Mouse (Mus musculus) limb, embryonic 14.5 days (tissue): ENCODE measurements around the gene Tepp. TPM values are rescaled to one million over a fixed set of nuclear protein-coding genes. Genes with fewer than 3 reads are reported as not detected.

Experiments used
- ATAC-seq: fragments of 200-750 bp; cut with Nextera tagmentation; 2 replicates; pipeline ENCODE4 v1.8.0; 2017; ENCODE audit warnings: low read depth, moderate number of reproducible peaks, moderate TSS enrichment; ENCODE audit not compliant: low FRiP score
- DNase-seq: peaks from one replicate; pipeline ENCODE4 v3.0.0-alpha.2; 2015; ENCODE audit warnings: low spot score
- H3K27ac ChIP-seq: fragments of 300-500 bp; sonication (generic); replicated peaks from 2 replicates; pipeline ENCODE4 v1.5.1; 2014; ENCODE audit warnings: low read depth, mild to moderate bottlenecking, low read length, moderate library complexity, mixed read lengths
- H3K27me3 ChIP-seq: fragments of 300-500 bp; sonication (generic); 2 replicates; pipeline ENCODE4 v1.6.1; 2014; ENCODE audit warnings: low read length, mixed read lengths; ENCODE audit not compliant: control insufficient read depth, insufficient read depth
- H3K36me3 ChIP-seq: fragments of 300-500 bp; sonication (generic); 2 replicates; pipeline ENCODE4 v1.6.1; 2014; ENCODE audit warnings: mild to moderate bottlenecking, low read length, moderate library complexity, mixed read lengths; ENCODE audit not compliant: control insufficient read depth, insufficient read depth
- H3K4me1 ChIP-seq: fragments of 300-500 bp; sonication (generic); 2 replicates; pipeline ENCODE4 v1.6.1; 2014; ENCODE audit warnings: antibody characterized with exemption, low read length, mixed read lengths; ENCODE audit not compliant: control insufficient read depth, insufficient read depth
- H3K4me2 ChIP-seq: fragments of 300-500 bp; sonication (generic); replicated peaks from 2 replicates; pipeline ENCODE4 v1.6.1; 2014; ENCODE audit warnings: low read depth, mild to moderate bottlenecking, low read length, moderate library complexity; ENCODE audit not compliant: severe bottlenecking
- H3K4me3 ChIP-seq: fragments of 300-500 bp; sonication (generic); replicated peaks from 2 replicates; pipeline ENCODE4 v1.5.1; 2014; ENCODE audit warnings: low read length
- H3K9ac ChIP-seq: fragments of 300-500 bp; sonication (generic); 2 replicates; pipeline ENCODE4 v1.6.1; 2014; ENCODE audit warnings: mild to moderate bottlenecking, low read depth, low read length, moderate library complexity; ENCODE audit not compliant: severe bottlenecking
- H3K9me3 ChIP-seq: fragments of 300-500 bp; sonication (generic); 2 replicates; pipeline ENCODE4 v1.6.1; 2016; ENCODE audit warnings: low read length; ENCODE audit not compliant: control insufficient read depth
- POLR2A ChIP-seq: fragments of 200-500 bp; IDR thresholded peaks from 2 replicates; pipeline ENCODE4 v1.8.0; 2012; ENCODE audit warnings: inconsistent platforms, mild to moderate bottlenecking, moderate library complexity, borderline replicate concordance; ENCODE audit not compliant: insufficient read depth, insufficient read length; ENCODE audit errors: extremely low read depth
- WGBS: fragments of 180-500 bp; shearing (Covaris S2); extraction: QIAGEN DNeasy Blood & Tissue Kit; methylation state at CpG from one replicate; pipeline ENCODE4 v1.1.7; 2014; 5-methylcytosine and 5-hydroxymethylcytosine counted together
- polyA plus RNA-seq, 2 experiments: library from polyadenylated mRNA; depleted of rRNA in 1 of 2; stranded (reverse) in 1 of 2; unstranded in 1 of 2; fragments of >200 nt; fragmentation: Nextera tagmentation in 1 of 2; extraction: Ambion mirVana in 1 of 2; gene quantifications; 2 replicates each; pipeline versions ENCODE4 v1.2.1 to v1.2.3; 2012 to 2014

The Tepp gene
- polyA plus RNA-seq, 2 experiments = 1.3 TPM; not detected in 1

DNA sequence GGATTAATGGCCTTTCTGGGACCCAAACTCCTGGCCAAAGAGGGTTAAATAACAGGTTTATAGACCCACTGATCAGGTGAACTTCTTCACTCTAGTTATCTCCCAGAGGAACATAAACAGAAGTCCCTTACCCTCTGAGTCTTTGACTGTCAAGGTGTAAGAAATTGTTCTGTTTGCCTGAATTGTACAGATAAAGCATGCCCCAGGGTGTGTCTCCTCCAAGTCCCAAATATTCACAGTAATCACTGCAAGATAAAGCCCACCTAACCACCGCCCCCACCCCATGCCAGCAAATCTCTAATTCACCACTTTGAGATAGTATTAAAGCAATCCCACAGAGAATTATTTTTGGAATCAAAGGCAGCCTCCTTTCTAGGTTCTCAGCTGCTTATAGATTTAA, 20.0 kb downstream of the Tepp start:
- no peak for DNase-seq
- no peak for TF ChIP-seq POLR2A
- 79% methylated on average over 1 of the region's 1 CpGs for WGBS
- Histone ChIP-seq H3K4me2 (peak overlapping the region; percentile 82), H3K9me3 (no peaks in the 10 kb centered on the region), H3K36me3 (peaks cover 56% of the 10 kb centered on the region), H3K27me3 (no peaks in the 10 kb centered on the region), H3K9ac (peak overlapping the region; percentile 90), H3K4me1 (peaks cover 8% of the 10 kb centered on the region), H3K4me3 (peak overlapping the region; percentile 88), H3K27ac (no peak overlapping the region)
- no peak for ATAC-seq

DNA sequence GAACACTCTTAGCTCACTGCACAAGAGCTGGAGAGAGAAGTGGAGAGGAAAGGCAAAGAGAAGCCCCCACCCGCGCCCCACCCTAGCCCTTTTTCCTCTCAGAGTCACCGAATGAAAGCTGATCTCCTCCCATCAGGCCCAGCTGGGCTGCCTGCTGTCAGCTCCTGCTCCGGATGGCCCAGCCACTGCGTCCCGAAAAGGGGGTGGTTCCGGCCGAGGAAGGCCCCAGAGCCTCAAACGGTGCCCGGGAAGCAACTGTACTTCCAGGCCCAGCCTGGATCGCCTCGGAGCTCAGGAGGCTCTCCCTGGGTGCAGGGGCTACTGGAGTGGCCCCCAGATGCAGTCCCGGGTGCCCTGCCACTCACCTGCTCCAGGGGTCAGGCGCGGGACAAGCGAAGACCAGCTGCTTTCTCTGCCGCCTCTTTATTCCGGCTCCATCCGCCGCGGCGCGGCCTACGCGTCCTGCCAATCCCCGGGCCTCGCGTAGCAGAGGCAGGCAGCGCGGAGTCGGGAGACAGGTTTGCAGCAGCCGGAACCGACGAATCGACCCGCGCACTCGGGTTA, 20.9 kb downstream of the Tepp start:
- H3K4me1 ChIP-seq = peaks cover 8% of the 10 kb centered on the region
- no peak for TF ChIP-seq POLR2A
- WGBS = under 1% methylated on average over 38 of the region's 38 CpGs
- no peaks in the 10 kb centered on the region for H3K27me3 ChIP-seq
- H3K27ac ChIP-seq = peak overlapping the region; percentile 95
- peak overlapping the region; percentile 90 for H3K9ac ChIP-seq
- peak; percentile 42 for ATAC-seq
- DNase-seq = peak; percentile 63
- peaks cover 48% of the 10 kb centered on the region for H3K36me3 ChIP-seq
- H3K4me3 ChIP-seq = peak overlapping the region; percentile 88
- H3K4me2 ChIP-seq = peak overlapping the region; percentile 82
- no peaks in the 10 kb centered on the region for H3K9me3 ChIP-seq

DNA sequence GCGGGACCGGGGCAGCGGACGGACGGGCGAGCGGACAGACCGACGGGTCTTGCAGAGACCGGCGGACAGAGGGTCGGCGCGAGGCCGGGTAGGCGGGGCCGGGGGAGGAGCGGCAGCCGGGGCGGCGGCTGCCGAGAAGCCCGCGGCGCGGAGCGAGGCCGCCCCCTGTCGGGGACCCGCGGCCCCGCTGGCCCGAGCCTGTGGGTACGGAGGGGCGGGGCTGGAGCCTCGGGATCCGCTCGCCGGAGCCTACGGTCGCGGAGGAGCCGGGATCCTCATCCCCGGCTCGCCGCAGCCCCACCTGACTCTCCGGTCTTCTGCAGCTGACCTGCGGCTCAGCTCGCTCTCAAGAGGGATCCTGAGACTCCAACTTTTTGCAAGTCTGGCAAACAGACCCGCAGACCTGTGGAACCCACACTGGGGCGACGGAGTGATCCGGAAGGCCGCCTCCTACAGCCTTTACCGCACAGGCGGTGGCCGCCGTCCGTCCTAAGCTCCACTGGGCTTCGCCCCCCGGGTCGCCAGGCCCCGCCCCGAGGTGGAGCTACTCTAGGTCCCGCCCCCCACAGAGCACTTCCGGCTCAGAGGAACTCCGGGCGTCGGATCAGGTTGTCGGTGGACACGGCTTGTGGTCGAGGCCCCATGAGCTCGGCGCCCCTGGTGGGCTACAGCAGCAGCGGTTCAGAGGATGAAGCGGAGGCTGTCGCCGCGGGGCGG, 21.5 kb downstream of the Tepp start, which contains the start of the genes Zfp319 and Usb1:
Gene Zfp319 (minus strand): TSS at position 231 of the 717 bp plus-strand sequence.
Gene Usb1 (plus strand): TSS at position 565 of the 717 bp plus-strand sequence.
- WGBS = 1% methylated on average over 54 of the region's 80 CpGs
- peak; percentile 92 for DNase-seq
- TF ChIP-seq POLR2A = peak; percentile 65; the same call in 1 of the 2 replicates

DNA sequence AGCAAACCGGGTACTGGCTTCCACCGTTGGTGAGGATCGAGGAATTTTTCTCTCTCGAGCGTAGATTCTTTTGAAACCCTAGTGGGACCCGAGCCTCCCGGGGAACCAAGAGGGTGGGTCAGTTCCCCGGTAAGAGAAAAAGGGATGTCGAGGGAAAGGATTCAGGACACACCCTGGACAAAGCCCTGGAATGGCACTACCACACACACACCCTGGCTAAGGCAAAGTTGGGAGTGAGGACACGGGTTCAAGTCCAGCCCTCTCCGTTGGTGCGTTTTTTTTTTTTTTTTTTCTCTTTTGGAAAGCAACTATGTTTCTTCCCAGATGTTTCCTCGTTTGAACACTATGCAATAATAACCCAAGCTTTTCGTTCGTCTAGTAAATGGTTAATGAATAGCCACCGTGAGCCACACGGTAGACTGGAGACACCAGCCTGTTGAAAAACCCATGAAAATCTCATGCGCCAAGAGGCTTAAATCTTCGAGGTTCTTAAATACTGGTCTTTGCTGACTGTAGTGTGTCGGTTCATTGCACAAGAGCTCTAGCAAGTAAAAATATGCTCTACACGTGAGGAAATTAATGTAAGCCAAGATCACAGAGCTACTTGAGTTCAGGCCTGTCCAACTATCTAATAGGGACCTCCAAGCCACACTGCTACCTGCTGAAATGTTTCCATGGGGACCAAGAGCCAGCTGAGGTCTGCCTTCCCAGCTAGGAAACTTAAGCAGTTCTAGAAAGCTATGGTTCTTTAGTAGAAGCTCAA, 22.3 kb downstream of the Tepp start:
- peak overlapping the region; percentile 90 for H3K9ac ChIP-seq
- DNase-seq = no peak
- WGBS = 25% methylated on average over 21 of the region's 21 CpGs
- no peak; the same call in 1 of the 2 replicates for ATAC-seq
- no peaks in the 10 kb centered on the region for H3K27me3 ChIP-seq
- no peaks in the 10 kb centered on the region for H3K9me3 ChIP-seq
- peak overlapping the region; percentile 82 for H3K4me2 ChIP-seq
- TF ChIP-seq POLR2A = no peak
- peaks cover 40% of the 10 kb centered on the region for H3K36me3 ChIP-seq
- H3K4me1 ChIP-seq = peaks cover 8% of the 10 kb centered on the region
- peak overlapping the region; percentile 95 for H3K27ac ChIP-seq
- H3K4me3 ChIP-seq = peak overlapping the region; percentile 88

More for the DNA sequence above, 21.5 kb downstream of the Tepp start, which contains the start of the genes Zfp319 and Usb1:
- Histone ChIP-seq H3K4me3 (peak within 1 kb of the TSS; percentile 88), H3K36me3 (peaks cover 42% of the 10 kb centered on the region), H3K9me3 (no peaks in the 10 kb centered on the region), H3K27ac (peak within 1 kb of the TSS; percentile 95), H3K9ac (peak within 1 kb of the TSS; percentile 90), H3K27me3 (no peaks in the 10 kb centered on the region), H3K4me1 (peaks cover 8% of the 10 kb centered on the region), H3K4me2 (peak within 1 kb of the TSS; percentile 82)
- ATAC-seq = peak; percentile 94

DNA sequence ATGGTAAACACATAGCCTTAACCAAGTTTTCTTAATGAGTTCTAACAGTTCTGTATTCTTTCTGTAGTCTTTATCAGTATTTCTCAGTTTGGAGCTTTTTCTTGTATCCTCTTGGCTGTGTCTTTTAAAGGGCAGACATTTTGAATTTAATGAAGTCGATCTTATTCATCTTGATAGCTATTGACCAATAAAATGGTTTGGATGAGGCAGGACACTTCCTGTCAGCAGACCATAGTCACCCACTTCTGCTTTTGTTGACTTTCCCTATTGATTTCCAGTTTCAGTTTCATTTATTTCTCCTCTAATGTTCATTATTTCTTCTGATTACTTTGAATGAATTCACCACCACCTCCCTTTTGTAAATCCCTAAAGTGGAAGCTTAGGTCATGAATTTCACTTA, 25.3 kb downstream of the Tepp start:
- Histone ChIP-seq H3K4me2 (no peak overlapping the region), H3K36me3 (peaks cover 40% of the 10 kb centered on the region)

More for the DNA sequence above, 25.3 kb downstream of the Tepp start:
- Histone ChIP-seq H3K27me3 (no peaks in the 10 kb centered on the region), H3K27ac (no peak overlapping the region), H3K4me1 (0 out of 2 replicates have a peak, but pooled peaks cover under 1% of the 10 kb centered on the region), H3K9me3 (no peaks in the 10 kb centered on the region), H3K9ac (no peak overlapping the region), H3K4me3 (no peak overlapping the region)
- 95% methylated on average over 1 of the region's 1 CpGs for WGBS
- no peak for ATAC-seq
- TF ChIP-seq POLR2A = no peak
- no peak for DNase-seq
